Mouse (Mus musculus) heart, postnatal 14 days (tissue): ENCODE data around the gene Clec12b. TPM values are rescaled to one million over a fixed set of nuclear protein-coding genes. Genes with fewer than 3 reads are reported as not detected.
"Not testable (repeated sequence)": the region's sequence is repeated elsewhere in the genome, so short reads cannot be mapped to it uniquely, and the experiment has no call there.

Experiments
- DNase-seq, 2 experiments: peaks; one replicate each; pipeline ENCODE4 v3.0.0; 2021 to 2022
- intact Hi-C: fragments of 180-260 bp; cut with DNase I; formaldehyde crosslinking; loops from one replicate; pipeline ENCODE4 v1.15.1; 2025
- total RNA-seq, 2 experiments: library from RNA; stranded (reverse); gene quantifications; 2 replicates each; pipeline ENCODE4 v1.2.3; 2021

The Clec12b gene
- total RNA-seq, 2 experiments from 2014 or later: 0.17 to 0.22 TPM

- intact Hi-C loops: no loop called here
- no peak for DNase-seq
Observed at GRCm38 (mm10) chr6:129374937-129375471, 10.7 kb downstream of the Clec12b start.

- intact Hi-C loops: loop anchor here (5.0 to 10.0 kb wide), 2 partner anchors 185 to 517 kb away; partner anchors contain the start of gene Clec2d
- no peak for DNase-seq
Observed at GRCm38 (mm10) chr6:129369374-129370132, 16.1 kb downstream of the Clec12b start.

GRCm38 (mm10) chr6:129365959-129366359 lies 19.7 kb downstream of the Clec12b start:
- DNase-seq: peak; percentile 39 to 65
- intact Hi-C loops: loop anchor here (2.0 to 10.0 kb wide), 4 partner anchors 31 to 514 kb away; partner anchors contain the start of gene Clec2d

- intact Hi-C loops: loop anchor here (2.0 to 10.0 kb wide), 2 partner anchors 29 to 179 kb away; partner anchors contain the start of gene Clec2d
- DNase-seq: no peak
Observed at GRCm38 (mm10) chr6:129363942-129364341, 21.7 kb downstream of the Clec12b start.

GRCm38 (mm10) chr6:129359515-129359914 lies 26.2 kb downstream of the Clec12b start:
- DNase-seq: no peak
- intact Hi-C loops: no loop called here

GRCm38 (mm10) chr6:129356430-129356829 lies 29.2 kb downstream of the Clec12b start:
- intact Hi-C loops: no loop called here
- no peak for DNase-seq

GRCm38 (mm10) chr6:129355774-129356173 lies 29.9 kb downstream of the Clec12b start:
- intact Hi-C loops: no loop called here
- DNase-seq: no peak

- intact Hi-C loops: no loop called here
- DNase-seq: no peak
Observed at GRCm38 (mm10) chr6:129351091-129351490, 34.6 kb downstream of the Clec12b start.

GRCm38 (mm10) chr6:129349524-129350352 lies 35.9 kb downstream of the Clec12b start:
- no peak for DNase-seq
- intact Hi-C loops: no loop called here

GRCm38 (mm10) chr6:129344408-129344807 lies 41.3 kb downstream of the Clec12b start:
- intact Hi-C loops: no loop called here
- no peak for DNase-seq

- DNase-seq, intact Hi-C loops: not testable (repeated sequence)
Observed at GRCm38 (mm10) chr6:129342391-129342790, 43.3 kb downstream of the Clec12b start, which contains the start of gene Clec12a. Clec12a (plus strand) TSS chr6:129342691.

- intact Hi-C loops: no loop called here
- DNase-seq: no peak
Observed at GRCm38 (mm10) chr6:129337751-129338150, 47.9 kb downstream of the Clec12b start.

GRCm38 (mm10) chr6:129333674-129334078 lies 52.0 kb downstream of the Clec12b start:
- peak; percentile 46 to 57 for DNase-seq
- intact Hi-C loops: loop anchor here (2.0 kb wide), 1 partner anchor 31 kb away; no protein-coding TSS in a partner anchor

- intact Hi-C loops: no loop called here
Observed at GRCm38 (mm10) chr6:129331610-129332009, 54.1 kb downstream of the Clec12b start, which contains the start of gene 4922502D21Rik. 4922502D21Rik (minus strand) TSS chr6:129331796.

GRCm38 (mm10) chr6:129326568-129327150 lies 59.0 kb downstream of the Clec12b start:
- no peak for DNase-seq
- intact Hi-C loops: no loop called here

More at GRCm38 (mm10) chr6:129331610-129332009, 54.1 kb downstream of the Clec12b start, which contains the start of gene 4922502D21Rik:
- no peak for DNase-seq

- intact Hi-C loops: no loop called here
- DNase-seq: no peak
Observed at GRCm38 (mm10) chr6:129326016-129326415, 59.7 kb downstream of the Clec12b start.
